Mouse (Mus musculus): Measurements from ENCODE around the gene Olfr411.

- TF ChIP-seq CTCF (IDR thresholded peaks at IDR 0.05; ENCODE audit: borderline replicate concordance, insufficient read depth, low read depth, low read length): no peak
- TF ChIP-seq POLR2A (IDR thresholded peaks at IDR 0.05; ENCODE audit: borderline replicate concordance, insufficient read depth, low read length): no peak
Measured at GRCm38 (mm10) chr11:74352550-74352949, at the start of gene Olfr411.
